Mouse (Mus musculus): Measurements from ENCODE around the gene Lcor. TPM values are rescaled to one million over a fixed set of nuclear protein-coding genes. Genes with fewer than 3 reads are reported as not detected.

Lcor gene
- polyA plus RNA-seq, 1 experiment from 2014 or later: 19.4 TPM

GRCm38 (mm10) chr19:41519121-41519520, 36.7 kb downstream of the Lcor start:
- no peaks in the 10 kb centered on the region for H3K27me3 ChIP-seq (replicated peaks)
- H3K9ac ChIP-seq: no peak overlapping the region
- H3K4me3 ChIP-seq (replicated peaks): no peak overlapping the region
- H3K27ac ChIP-seq: no peak overlapping the region
- ATAC-seq (ENCODE audit: insufficient read depth, low FRiP score, low read depth): no peak
- WGBS: 76% methylated on average over 6 of the region's 6 CpGs
- no peaks in the 10 kb centered on the region for H3K9me3 ChIP-seq
- H3K36me3 ChIP-seq: no peaks in the 10 kb centered on the region
- H3K4me2 ChIP-seq: no peak overlapping the region
- 0 out of 2 replicates have a peak, but pooled peaks cover 2% of the 10 kb centered on the region for H3K4me1 ChIP-seq

- ATAC-seq (ENCODE audit: insufficient read depth, low FRiP score, low read depth): no peak
- no peak overlapping the region for H3K4me2 ChIP-seq
- no peaks in the 10 kb centered on the region for H3K9me3 ChIP-seq
- no peak overlapping the region for H3K4me3 ChIP-seq (replicated peaks)
- H3K4me1 ChIP-seq: no peaks in the 10 kb centered on the region
- H3K36me3 ChIP-seq: no peaks in the 10 kb centered on the region
- H3K27me3 ChIP-seq (replicated peaks): no peaks in the 10 kb centered on the region
- H3K27ac ChIP-seq: no peak overlapping the region
- H3K9ac ChIP-seq: no peak overlapping the region
- WGBS: 67% methylated on average over 2 of the region's 2 CpGs
Observed at GRCm38 (mm10) chr19:41522246-41522645, 39.8 kb downstream of the Lcor start.

GRCm38 (mm10) chr19:41523798-41524563, 41.5 kb downstream of the Lcor start:
- no peak for ATAC-seq (ENCODE audit: insufficient read depth, low FRiP score, low read depth)
- no peak overlapping the region for H3K4me2 ChIP-seq
- no peaks in the 10 kb centered on the region for H3K36me3 ChIP-seq
- no peaks in the 10 kb centered on the region for H3K9me3 ChIP-seq
- no peaks in the 10 kb centered on the region for H3K27me3 ChIP-seq (replicated peaks)
- H3K9ac ChIP-seq: no peak overlapping the region
- H3K4me1 ChIP-seq: no peaks in the 10 kb centered on the region
- no peak overlapping the region for H3K27ac ChIP-seq
- H3K4me3 ChIP-seq (replicated peaks): no peak overlapping the region
- WGBS: 61% methylated on average over 3 of the region's 3 CpGs

- Histone ChIP-seq H3K4me3 (replicated peaks) (no peak overlapping the region), H3K27ac (no peak overlapping the region), H3K27me3 (replicated peaks) (no peaks in the 10 kb centered on the region), H3K9me3 (no peaks in the 10 kb centered on the region), H3K4me2 (no peak overlapping the region), H3K4me1 (no peaks in the 10 kb centered on the region), H3K9ac (no peak overlapping the region), H3K36me3 (no peaks in the 10 kb centered on the region)
- ATAC-seq (ENCODE audit: insufficient read depth, low FRiP score, low read depth): no peak
- WGBS: 92% methylated on average over 3 of the region's 3 CpGs
Observed at GRCm38 (mm10) chr19:41529169-41529568, 46.7 kb downstream of the Lcor start.

- Histone ChIP-seq H3K4me2 (no peak overlapping the region), H3K27ac (no peak overlapping the region), H3K9ac (no peak overlapping the region), H3K4me3 (replicated peaks) (no peak overlapping the region), H3K9me3 (no peaks in the 10 kb centered on the region), H3K4me1 (no peaks in the 10 kb centered on the region), H3K27me3 (replicated peaks) (no peaks in the 10 kb centered on the region), H3K36me3 (no peaks in the 10 kb centered on the region)
- no peak for ATAC-seq (ENCODE audit: insufficient read depth, low FRiP score, low read depth)
- WGBS: 85% methylated on average over 3 of the region's 3 CpGs
Observed at GRCm38 (mm10) chr19:41534021-41534420, 51.6 kb downstream of the Lcor start.

GRCm38 (mm10) chr19:41556981-41557380, 74.5 kb downstream of the Lcor start:
- Histone ChIP-seq H3K9ac (no peak overlapping the region), H3K9me3 (no peaks in the 10 kb centered on the region), H3K4me3 (replicated peaks) (no peak overlapping the region), H3K27ac (no peak overlapping the region), H3K27me3 (replicated peaks) (no peaks in the 10 kb centered on the region), H3K36me3 (peaks cover 21% of the 10 kb centered on the region), H3K4me1 (no peaks in the 10 kb centered on the region), H3K4me2 (no peak overlapping the region)
- 79% methylated on average over 4 of the region's 4 CpGs for WGBS
- no peak for ATAC-seq (ENCODE audit: insufficient read depth, low FRiP score, low read depth)

- H3K4me2 ChIP-seq: no peak overlapping the region
- H3K36me3 ChIP-seq: peaks cover 19% of the 10 kb centered on the region
- no peak overlapping the region for H3K4me3 ChIP-seq (replicated peaks)
- no peaks in the 10 kb centered on the region for H3K4me1 ChIP-seq
- ATAC-seq (ENCODE audit: insufficient read depth, low FRiP score, low read depth): no peak
- H3K27me3 ChIP-seq (replicated peaks): no peaks in the 10 kb centered on the region
- H3K27ac ChIP-seq: no peak overlapping the region
- WGBS: 62% methylated on average over 4 of the region's 4 CpGs
- H3K9me3 ChIP-seq: no peaks in the 10 kb centered on the region
- no peak overlapping the region for H3K9ac ChIP-seq
Observed at GRCm38 (mm10) chr19:41557491-41557890, 75.1 kb downstream of the Lcor start.

GRCm38 (mm10) chr19:41558891-41559486, 76.6 kb downstream of the Lcor start:
- H3K4me3 ChIP-seq (replicated peaks): no peak overlapping the region
- no peak overlapping the region for H3K4me2 ChIP-seq
- no peak overlapping the region for H3K9ac ChIP-seq
- no peak for ATAC-seq (ENCODE audit: insufficient read depth, low FRiP score, low read depth)
- 90% methylated on average over 9 of the region's 9 CpGs for WGBS
- H3K36me3 ChIP-seq: peaks cover 17% of the 10 kb centered on the region
- H3K9me3 ChIP-seq: no peaks in the 10 kb centered on the region
- H3K27me3 ChIP-seq (replicated peaks): no peaks in the 10 kb centered on the region
- no peaks in the 10 kb centered on the region for H3K4me1 ChIP-seq
- H3K27ac ChIP-seq: no peak overlapping the region

- no peak for ATAC-seq (ENCODE audit: insufficient read depth, low FRiP score, low read depth)
- Histone ChIP-seq H3K9me3 (no peaks in the 10 kb centered on the region), H3K4me2 (no peak overlapping the region), H3K36me3 (peaks cover 13% of the 10 kb centered on the region), H3K27me3 (replicated peaks) (no peaks in the 10 kb centered on the region), H3K4me3 (replicated peaks) (no peak overlapping the region), H3K9ac (no peak overlapping the region), H3K4me1 (no peaks in the 10 kb centered on the region), H3K27ac (no peak overlapping the region)
- WGBS: 88% methylated on average over 3 of the region's 3 CpGs
Observed at GRCm38 (mm10) chr19:41560856-41561255, 78.4 kb downstream of the Lcor start.

- Histone ChIP-seq H3K4me1 (no peaks in the 10 kb centered on the region), H3K4me3 (replicated peaks) (no peak overlapping the region), H3K9me3 (no peaks in the 10 kb centered on the region), H3K4me2 (no peak overlapping the region), H3K36me3 (no peaks in the 10 kb centered on the region), H3K27me3 (replicated peaks) (no peaks in the 10 kb centered on the region), H3K27ac (no peak overlapping the region), H3K9ac (no peak overlapping the region)
- WGBS: 41% methylated on average over 2 of the region's 2 CpGs
- no peak for ATAC-seq (ENCODE audit: insufficient read depth, low FRiP score, low read depth)
Observed at GRCm38 (mm10) chr19:41568791-41569190, 86.4 kb downstream of the Lcor start.

- ATAC-seq (ENCODE audit: insufficient read depth, low FRiP score, low read depth): no peak
- no peak overlapping the region for H3K4me2 ChIP-seq
- 81% methylated on average over 2 of the region's 2 CpGs for WGBS
- no peaks in the 10 kb centered on the region for H3K9me3 ChIP-seq
- no peak overlapping the region for H3K27ac ChIP-seq
- H3K4me1 ChIP-seq: no peaks in the 10 kb centered on the region
- no peaks in the 10 kb centered on the region for H3K27me3 ChIP-seq (replicated peaks)
- no peak overlapping the region for H3K9ac ChIP-seq
- no peak overlapping the region for H3K4me3 ChIP-seq (replicated peaks)
- H3K36me3 ChIP-seq: no peaks in the 10 kb centered on the region
Observed at GRCm38 (mm10) chr19:41573700-41574099, 91.3 kb downstream of the Lcor start.

GRCm38 (mm10) chr19:41577576-41577975, 95.1 kb downstream of the Lcor start:
- no peaks in the 10 kb centered on the region for H3K9me3 ChIP-seq
- no peak overlapping the region for H3K4me2 ChIP-seq
- ATAC-seq (ENCODE audit: insufficient read depth, low FRiP score, low read depth): peak; percentile 56
- H3K4me1 ChIP-seq: no peaks in the 10 kb centered on the region
- peak overlapping the region; percentile 40; the same call in 1 of the 2 replicates for H3K27ac ChIP-seq
- H3K4me3 ChIP-seq (replicated peaks): no peak overlapping the region
- peaks cover 8% of the 10 kb centered on the region; the same call in 1 of the 2 replicates for H3K36me3 ChIP-seq
- no peak overlapping the region for H3K9ac ChIP-seq
- H3K27me3 ChIP-seq (replicated peaks): no peaks in the 10 kb centered on the region

Measured in stomach, embryonic 15.5 days (tissue).